Mouse (Mus musculus) neural tube, embryonic 14.5 days (tissue): Measurements from ENCODE around the gene G6pc. TPM values are rescaled to one million over a fixed set of nuclear protein-coding genes. Genes with fewer than 3 reads are reported as not detected.

ENCODE experiments used
- ATAC-seq: fragments of 200-750 bp; cut with Nextera tagmentation; 2 replicates; pipeline ENCODE4 v1.8.0; 2017; ENCODE audit warnings: low read depth, mild to moderate bottlenecking, moderate TSS enrichment, moderate library complexity
- H3K27ac ChIP-seq: fragments of 300-500 bp; sonication (generic); 2 replicates; pipeline ENCODE4 v1.5.1; 2014; ENCODE audit warnings: low read depth, mild to moderate bottlenecking, control low read depth, low read length, moderate library complexity, mixed read lengths
- H3K27me3 ChIP-seq: fragments of 300-500 bp; sonication (generic); 2 replicates; pipeline ENCODE4 v1.6.1; 2014; ENCODE audit warnings: low read length; ENCODE audit not compliant: control insufficient read depth, insufficient read depth
- H3K36me3 ChIP-seq: fragments of 300-500 bp; sonication (generic); 2 replicates; pipeline ENCODE4 v1.6.1; 2014; ENCODE audit warnings: low read length, mixed read lengths; ENCODE audit not compliant: control insufficient read depth, insufficient read depth
- H3K4me1 ChIP-seq: fragments of 300-500 bp; sonication (generic); 2 replicates; pipeline ENCODE4 v1.6.1; 2014; ENCODE audit warnings: low read length; ENCODE audit not compliant: control insufficient read depth, insufficient read depth
- H3K4me2 ChIP-seq: fragments of 300-500 bp; sonication (generic); 2 replicates; pipeline ENCODE4 v1.6.1; 2014; ENCODE audit warnings: mild to moderate bottlenecking, low read depth, low read length, control low read depth
- H3K4me3 ChIP-seq: fragments of 300-500 bp; sonication (generic); 2 replicates; pipeline ENCODE4 v1.5.1; 2014; ENCODE audit warnings: low read depth, low read length, control low read depth, mixed read lengths
- H3K9ac ChIP-seq: fragments of 300-500 bp; sonication (generic); replicated peaks from 2 replicates; pipeline ENCODE4 v1.6.1; 2014; ENCODE audit warnings: low read depth, mild to moderate bottlenecking, control low read depth, low read length, mixed read lengths
- H3K9me3 ChIP-seq: fragments of 300-500 bp; sonication (generic); 2 replicates; pipeline ENCODE4 v1.6.1; 2016; ENCODE audit warnings: low read length; ENCODE audit not compliant: control insufficient read depth
- WGBS: fragments of 180-500 bp; shearing (Covaris S2); extraction: QIAGEN DNeasy Blood & Tissue Kit; methylation state at CpG from one replicate; pipeline ENCODE4 v1.1.7; 2014; 5-methylcytosine and 5-hydroxymethylcytosine counted together
- polyA plus RNA-seq: library from polyadenylated mRNA; unstranded; fragments of >200 nt; fragmentation: Nextera tagmentation; extraction: Ambion mirVana; gene quantifications from 2 replicates; pipeline ENCODE4 v1.2.1, GENCODE M21; 2014

G6pc gene
- polyA plus RNA-seq, 1 experiment from 2014 or later = not detected

- no peak overlapping the region for H3K4me2 ChIP-seq
Observed at GRCm38 (mm10) chr11:101351721-101352111, 15.6 kb upstream of the G6pc start.

GRCm38 (mm10) chr11:101353436-101353835 lies 13.9 kb upstream of the G6pc start:
- no peak for ATAC-seq
- WGBS = 89% methylated on average over 12 of the region's 12 CpGs

More at GRCm38 (mm10) chr11:101351721-101352111, 15.6 kb upstream of the G6pc start:
- no peak overlapping the region for H3K27ac ChIP-seq
- 83% methylated on average over 3 of the region's 3 CpGs for WGBS
- no peaks in the 10 kb centered on the region for H3K27me3 ChIP-seq
- ATAC-seq = no peak
- H3K9ac ChIP-seq = no peak overlapping the region
- no peaks in the 10 kb centered on the region for H3K9me3 ChIP-seq
- H3K36me3 ChIP-seq = no peaks in the 10 kb centered on the region
- H3K4me1 ChIP-seq = no peaks in the 10 kb centered on the region
- H3K4me3 ChIP-seq = no peak overlapping the region

GRCm38 (mm10) chr11:101354438-101355010 lies 12.8 kb upstream of the G6pc start:
- Histone ChIP-seq H3K9ac (no peak overlapping the region), H3K4me1 (no peaks in the 10 kb centered on the region), H3K4me2 (no peak overlapping the region), H3K27ac (no peak overlapping the region), H3K9me3 (no peaks in the 10 kb centered on the region), H3K4me3 (no peak overlapping the region), H3K36me3 (no peaks in the 10 kb centered on the region), H3K27me3 (no peaks in the 10 kb centered on the region)
- 81% methylated on average over 5 of the region's 5 CpGs for WGBS
- no peak for ATAC-seq

More at GRCm38 (mm10) chr11:101353436-101353835, 13.9 kb upstream of the G6pc start:
- H3K27ac ChIP-seq = no peak overlapping the region
- H3K4me3 ChIP-seq = no peak overlapping the region
- H3K27me3 ChIP-seq = no peaks in the 10 kb centered on the region
- H3K4me1 ChIP-seq = no peaks in the 10 kb centered on the region
- H3K9me3 ChIP-seq = no peaks in the 10 kb centered on the region
- H3K9ac ChIP-seq = no peak overlapping the region
- no peak overlapping the region for H3K4me2 ChIP-seq
- no peaks in the 10 kb centered on the region for H3K36me3 ChIP-seq

- WGBS = 89% methylated on average over 2 of the region's 2 CpGs
- H3K27ac ChIP-seq = no peak overlapping the region
- no peaks in the 10 kb centered on the region for H3K36me3 ChIP-seq
- no peak overlapping the region for H3K4me2 ChIP-seq
- H3K27me3 ChIP-seq = no peaks in the 10 kb centered on the region
- H3K9me3 ChIP-seq = no peaks in the 10 kb centered on the region
- H3K4me3 ChIP-seq = no peak overlapping the region
- no peaks in the 10 kb centered on the region for H3K4me1 ChIP-seq
- no peak overlapping the region for H3K9ac ChIP-seq
- ATAC-seq = no peak
Observed at GRCm38 (mm10) chr11:101355916-101356315, 11.4 kb upstream of the G6pc start.

GRCm38 (mm10) chr11:101357505-101358182 lies 9.7 kb upstream of the G6pc start:
- Histone ChIP-seq H3K27ac (no peak overlapping the region), H3K36me3 (no peaks in the 10 kb centered on the region), H3K4me2 (no peak overlapping the region), H3K4me3 (no peak overlapping the region), H3K9me3 (no peaks in the 10 kb centered on the region), H3K9ac (no peak overlapping the region), H3K27me3 (no peaks in the 10 kb centered on the region), H3K4me1 (no peaks in the 10 kb centered on the region)
- 90% methylated on average over 3 of the region's 3 CpGs for WGBS
- no peak for ATAC-seq

GRCm38 (mm10) chr11:101359776-101360175 lies 7.6 kb upstream of the G6pc start:
- Histone ChIP-seq H3K9me3 (no peaks in the 10 kb centered on the region), H3K9ac (no peak overlapping the region), H3K4me2 (no peak overlapping the region), H3K27ac (no peak overlapping the region), H3K4me3 (no peak overlapping the region), H3K4me1 (no peaks in the 10 kb centered on the region), H3K27me3 (no peaks in the 10 kb centered on the region), H3K36me3 (no peaks in the 10 kb centered on the region)
- ATAC-seq = no peak
- WGBS = 71% methylated on average over 9 of the region's 9 CpGs

GRCm38 (mm10) chr11:101360651-101361113 lies 6.7 kb upstream of the G6pc start:
- 65% methylated on average over 3 of the region's 3 CpGs for WGBS

GRCm38 (mm10) chr11:101364531-101364931 lies 2.8 kb upstream of the G6pc start:
- Histone ChIP-seq H3K4me2 (no peak overlapping the region), H3K27me3 (no peaks in the 10 kb centered on the region), H3K9ac (no peak overlapping the region), H3K36me3 (no peaks in the 10 kb centered on the region), H3K4me3 (no peak overlapping the region), H3K4me1 (no peaks in the 10 kb centered on the region), H3K9me3 (no peaks in the 10 kb centered on the region), H3K27ac (no peak overlapping the region)
- 90% methylated on average over 5 of the region's 5 CpGs for WGBS
- ATAC-seq = no peak

More at GRCm38 (mm10) chr11:101360651-101361113, 6.7 kb upstream of the G6pc start:
- Histone ChIP-seq H3K9me3 (no peaks in the 10 kb centered on the region), H3K27me3 (no peaks in the 10 kb centered on the region), H3K4me3 (no peak overlapping the region), H3K36me3 (no peaks in the 10 kb centered on the region), H3K4me1 (no peaks in the 10 kb centered on the region), H3K9ac (no peak overlapping the region), H3K4me2 (no peak overlapping the region), H3K27ac (no peak overlapping the region)
- no peak for ATAC-seq

- Histone ChIP-seq H3K4me3 (no peak overlapping the region), H3K9me3 (no peaks in the 10 kb centered on the region), H3K27me3 (no peaks in the 10 kb centered on the region), H3K9ac (no peak overlapping the region), H3K27ac (no peak overlapping the region), H3K36me3 (no peaks in the 10 kb centered on the region), H3K4me1 (no peaks in the 10 kb centered on the region), H3K4me2 (no peak overlapping the region)
- ATAC-seq = no peak
- 80% methylated on average over 5 of the region's 5 CpGs for WGBS
Observed at GRCm38 (mm10) chr11:101370141-101370540, 2.8 kb downstream of the G6pc start.
